Mouse (Mus musculus) neural tube, embryonic 10.5 days (tissue): ENCODE measurements at regions not wholly inside any gene's neighbourhood (a gene's known extent, or its start where the extent isn't known, plus 50 kb on each side); places are given as distances from the start of the nearest gene placed in this dataset.

Source experiments
- DNase-seq: peaks from one replicate; pipeline ENCODE4 v3.0.0-alpha.2; 2017; ENCODE audit warnings: low spot score; ENCODE audit errors: extremely low spot score

DNA sequence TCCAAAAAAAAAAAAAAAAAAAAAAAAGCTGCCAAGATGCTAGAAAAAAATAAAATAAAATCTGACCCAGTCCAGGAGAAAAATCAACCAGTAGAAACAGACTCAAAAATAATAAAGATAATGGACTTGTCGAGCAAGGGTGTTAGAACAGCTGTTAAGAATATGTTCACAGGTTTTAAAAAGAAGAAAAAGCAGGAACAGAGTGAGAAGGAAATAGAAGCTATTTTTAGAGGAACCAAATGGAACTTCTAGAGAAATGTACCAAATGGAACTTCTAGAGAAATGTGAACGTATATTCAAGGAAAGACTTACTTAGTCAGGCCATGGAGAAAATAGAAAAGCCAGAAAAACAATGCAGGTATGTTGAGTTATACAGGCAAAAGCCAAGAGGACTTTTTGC, 662.4 kb upstream of the Jmjd1c start:
- DNase-seq: no peak

DNA sequence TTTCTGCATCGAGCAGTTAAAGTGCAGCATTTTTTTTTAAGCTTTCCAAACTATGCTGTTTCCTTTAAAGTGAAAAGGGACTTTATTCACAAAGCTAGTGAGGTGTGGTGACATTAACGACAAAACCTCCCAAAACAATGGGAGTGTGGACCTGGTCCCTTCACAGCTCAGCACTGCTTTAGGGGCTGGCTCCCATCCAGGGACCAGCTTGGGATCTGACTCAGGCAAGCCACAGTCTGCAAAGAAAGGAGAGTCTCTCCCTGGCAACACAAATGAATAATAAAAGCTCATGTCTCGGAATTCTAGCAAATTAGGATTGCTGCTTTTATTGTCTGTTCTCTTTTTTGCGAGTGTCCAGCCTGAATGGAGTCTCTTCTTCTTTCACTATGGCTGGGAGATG, 625.2 kb upstream of the Jmjd1c start:
- no peak for DNase-seq

DNA sequence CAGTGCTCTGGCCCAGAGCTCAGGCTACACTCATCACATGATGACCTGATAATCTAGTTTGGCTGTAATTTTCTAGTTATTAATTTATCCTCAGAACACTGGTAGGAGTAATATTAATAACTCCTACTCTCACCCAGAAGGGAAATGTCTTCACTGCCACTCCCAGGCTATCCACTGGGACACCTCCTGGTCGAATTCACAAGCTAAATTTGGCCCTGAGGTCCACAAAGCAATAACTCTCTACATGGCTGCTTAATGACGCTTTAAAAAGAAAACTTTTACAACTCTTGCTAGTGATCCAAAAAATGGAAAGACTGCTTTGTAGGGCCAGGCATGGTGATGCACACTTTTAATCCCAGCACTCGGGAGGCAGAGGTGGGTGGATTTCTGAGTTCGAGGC, 623.9 kb upstream of the Jmjd1c start:
- no peak for DNase-seq

- DNase-seq: no peak
Measured at GRCm38 (mm10) chr10:66475187-66475735, 620.7 kb upstream of the Jmjd1c start.

DNA sequence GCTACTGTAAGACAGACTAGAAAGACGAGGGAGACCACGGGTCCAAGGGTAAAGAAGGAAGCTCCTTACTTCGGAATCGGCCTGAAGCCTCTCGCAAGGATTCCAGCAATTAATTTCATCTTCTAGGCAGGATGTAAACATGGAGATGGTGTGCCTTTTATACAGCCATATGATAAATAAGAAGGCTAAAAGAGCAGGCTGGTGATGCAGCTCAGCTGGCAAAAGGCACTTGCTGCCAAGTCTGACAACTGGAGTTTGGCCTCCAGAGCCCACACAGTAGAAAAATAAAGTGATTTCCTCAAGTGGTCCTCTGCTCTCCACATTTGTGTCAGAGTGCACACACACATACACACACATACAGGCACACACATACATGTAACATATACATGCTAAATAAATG, 605.1 kb upstream of the Jmjd1c start:
- DNase-seq: no peak

DNA sequence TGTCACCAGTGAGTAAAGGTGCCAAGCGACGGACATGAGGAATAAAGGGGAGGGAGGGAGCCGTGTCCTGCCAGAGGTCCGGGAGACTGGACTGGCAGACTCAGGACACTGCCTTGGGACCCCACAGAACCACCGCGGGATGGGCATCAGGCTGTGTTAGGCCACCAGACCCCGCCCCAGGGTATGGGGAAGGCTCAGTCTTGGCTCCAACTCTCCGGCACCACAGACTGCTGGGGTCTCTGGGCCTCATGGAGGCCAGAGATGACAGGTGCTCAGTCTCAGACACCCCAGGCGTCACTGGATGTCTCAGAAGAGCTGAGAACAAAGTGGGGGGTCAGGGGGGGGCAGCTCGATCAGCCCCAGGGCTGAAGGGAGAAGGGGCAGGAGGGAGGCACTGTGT, 604.1 kb upstream of the Jmjd1c start:
- DNase-seq: no peak

- DNase-seq: no peak
Measured at GRCm38 (mm10) chr10:66539846-66540245, 556.1 kb upstream of the Jmjd1c start.

DNA sequence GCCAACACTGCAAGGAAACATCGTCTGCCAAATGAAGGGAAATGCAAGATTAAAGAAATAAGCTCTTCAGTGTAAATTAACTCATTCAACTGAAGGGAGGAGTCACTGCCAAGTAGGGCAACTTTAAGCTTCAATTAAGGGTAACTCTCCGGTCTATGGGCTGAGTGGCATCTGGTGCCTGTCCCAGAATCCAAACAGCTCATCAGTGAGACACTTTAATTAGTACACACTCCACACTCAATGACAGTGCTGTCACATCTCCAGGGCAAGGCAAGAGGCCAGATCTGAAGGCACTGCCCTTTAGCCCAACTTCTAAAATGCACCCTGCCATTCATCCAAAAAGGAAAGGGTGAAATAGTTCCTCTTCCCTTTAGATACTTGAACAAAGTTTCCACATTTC, 549.3 kb upstream of the Jmjd1c start:
- DNase-seq: no peak

DNA sequence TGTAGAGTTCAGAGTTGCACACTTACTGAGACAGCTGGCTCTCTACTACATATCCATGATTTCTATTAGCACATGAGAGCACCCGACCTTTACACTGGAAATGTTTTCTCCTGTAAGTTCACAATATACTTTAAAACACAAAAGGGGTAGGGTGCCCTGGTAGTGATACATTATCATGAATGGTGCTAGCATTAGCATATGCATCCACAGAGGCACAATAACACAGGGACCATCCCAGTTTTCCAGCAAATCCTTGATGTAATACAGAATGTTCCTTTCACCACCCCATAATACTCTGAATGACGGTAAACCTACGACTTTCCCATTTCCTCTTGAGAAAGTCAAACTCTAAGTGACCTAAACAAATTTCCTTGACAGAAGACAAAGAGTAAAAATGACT, 548.3 kb upstream of the Jmjd1c start:
- DNase-seq: no peak

- DNase-seq: no peak
Measured at GRCm38 (mm10) chr10:66548073-66548472, 547.9 kb upstream of the Jmjd1c start.

DNA sequence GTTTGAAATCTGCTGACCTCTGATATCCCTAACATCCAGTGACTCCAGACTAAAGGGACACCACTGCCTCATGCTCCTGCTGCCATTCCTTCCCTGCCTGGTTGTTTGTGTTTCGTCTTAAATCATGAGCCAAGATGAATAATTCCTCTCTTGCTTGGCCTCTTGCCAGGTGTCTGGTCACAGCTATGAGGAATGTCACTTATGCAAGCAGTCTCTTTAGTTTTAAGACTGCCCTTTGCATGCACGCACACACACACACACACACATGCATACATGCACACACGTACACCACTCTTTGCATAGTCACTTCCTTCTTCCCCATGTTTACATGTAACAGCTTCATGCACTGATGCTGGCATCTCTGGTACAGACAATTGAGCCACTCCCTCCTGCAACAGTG, 543.0 kb upstream of the Jmjd1c start:
- no peak for DNase-seq

DNA sequence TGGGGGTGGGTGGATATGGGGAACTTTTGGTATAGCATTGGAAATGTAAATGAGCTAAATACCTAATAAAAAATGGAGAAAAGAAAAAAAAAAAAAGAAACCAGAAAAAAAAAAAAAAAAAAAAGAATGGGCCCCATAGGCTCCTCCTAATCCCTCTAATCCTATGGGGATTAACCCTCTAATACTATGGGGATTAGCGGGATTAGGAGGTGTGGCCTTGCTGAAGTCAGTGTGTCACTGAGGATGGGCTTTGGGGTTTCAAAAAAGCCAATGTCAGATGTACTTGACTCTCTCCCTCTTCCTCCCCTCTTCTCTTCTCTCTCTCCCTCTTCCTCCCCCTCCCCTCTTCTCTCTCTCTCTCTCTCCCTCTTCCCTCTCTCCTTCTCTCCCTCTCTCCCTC, 541.7 kb upstream of the Jmjd1c start:
- no peak for DNase-seq

GRCm38 (mm10) chr10:66558097-66558840, 537.7 kb upstream of the Jmjd1c start:
- DNase-seq: no peak

DNA sequence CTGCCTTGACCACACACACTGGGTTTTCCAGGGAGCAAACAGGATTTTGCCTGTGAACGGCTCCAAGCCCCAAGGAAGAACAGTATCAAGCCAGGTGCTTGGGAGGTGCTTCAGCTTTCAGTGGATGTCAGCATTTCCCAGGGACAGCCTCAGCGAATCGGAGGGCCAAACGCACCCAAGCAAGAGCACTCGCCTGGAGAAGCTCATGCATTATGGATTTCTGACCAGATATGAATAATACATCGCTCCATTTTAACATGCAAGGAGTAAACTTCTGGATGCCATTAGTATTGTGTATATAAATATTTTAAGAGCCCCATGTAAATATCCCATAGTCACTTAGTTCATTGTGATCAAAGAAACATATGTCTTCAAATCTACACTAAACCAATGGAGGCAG, 530.6 kb upstream of the Jmjd1c start:
- DNase-seq: no peak

- DNase-seq: no peak
Measured at GRCm38 (mm10) chr10:66574846-66575535, 520.9 kb upstream of the Jmjd1c start.

DNA sequence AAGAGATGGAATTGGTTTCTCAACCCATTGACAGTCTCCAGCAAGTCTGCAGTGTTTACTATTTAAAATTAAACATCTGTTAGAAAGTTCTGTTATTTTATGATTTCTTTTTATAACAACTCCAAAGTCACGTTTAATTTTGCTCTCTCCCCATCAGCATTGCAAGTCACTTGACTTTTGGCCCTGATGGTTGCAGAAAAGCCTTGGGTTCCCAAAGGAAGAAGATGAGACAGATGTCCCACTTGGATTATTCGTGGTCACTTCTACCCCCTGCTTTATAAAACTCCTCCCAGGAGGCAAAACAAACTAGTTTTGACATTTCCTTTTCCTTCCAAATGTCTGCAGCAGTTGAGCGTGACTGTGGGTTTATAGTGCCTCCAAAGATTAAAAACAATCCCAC, 502.9 kb upstream of the Jmjd1c start:
- no peak for DNase-seq

GRCm38 (mm10) chr10:66593506-66593905, 502.4 kb upstream of the Jmjd1c start:
- DNase-seq: no peak

GRCm38 (mm10) chr10:66597952-66598351, 498.0 kb upstream of the Jmjd1c start:
- no peak for DNase-seq

GRCm38 (mm10) chr10:66607141-66607540, 488.8 kb upstream of the Jmjd1c start:
- DNase-seq: no peak

- no peak for DNase-seq
Measured at GRCm38 (mm10) chr10:66616280-66616679, 479.6 kb upstream of the Jmjd1c start.

- DNase-seq: no peak
Measured at GRCm38 (mm10) chr10:66630996-66631395, 464.9 kb upstream of the Jmjd1c start.

GRCm38 (mm10) chr10:66640890-66641847, 454.8 kb upstream of the Jmjd1c start:
- DNase-seq: no peak
